Mouse (Mus musculus) limb, embryonic 13.5 days (tissue): Measurements from ENCODE around the gene Togaram1. TPM values are rescaled to one million over a fixed set of nuclear protein-coding genes. Genes with fewer than 3 reads are reported as not detected.

Experiments
- ATAC-seq: fragments of 200-750 bp; cut with Nextera tagmentation; 2 replicates; pipeline ENCODE4 v1.8.0; 2017; ENCODE audit warnings: low read depth, moderate number of reproducible peaks, moderate TSS enrichment; ENCODE audit not compliant: low FRiP score
- H3K27ac ChIP-seq: fragments of 300-500 bp; sonication (generic); 2 replicates; pipeline ENCODE4 v1.5.1; 2015; ENCODE audit warnings: inconsistent platforms, mild to moderate bottlenecking, moderate library complexity
- H3K27me3 ChIP-seq: fragments of 300-500 bp; sonication (generic); 2 replicates; pipeline ENCODE4 v1.6.1; 2015; ENCODE audit warnings: mild to moderate bottlenecking, inconsistent platforms
- H3K36me3 ChIP-seq: fragments of 300-500 bp; sonication (generic); 2 replicates; pipeline ENCODE4 v1.6.1; 2015; ENCODE audit warnings: inconsistent platforms, mild to moderate bottlenecking, moderate library complexity
- H3K4me1 ChIP-seq: fragments of 300-500 bp; sonication (generic); 2 replicates; pipeline ENCODE4 v1.6.1; 2015; ENCODE audit warnings: inconsistent platforms
- H3K4me2 ChIP-seq: fragments of 300-500 bp; sonication (generic); replicated peaks from 2 replicates; pipeline ENCODE4 v1.6.1; 2015; ENCODE audit warnings: inconsistent platforms, mild to moderate bottlenecking, moderate library complexity
- H3K4me3 ChIP-seq: fragments of 300-500 bp; sonication (generic); 2 replicates; pipeline ENCODE4 v1.5.1; 2015; ENCODE audit warnings: moderate library complexity, mild to moderate bottlenecking, inconsistent platforms
- H3K9ac ChIP-seq: fragments of 300-500 bp; sonication (generic); 2 replicates; pipeline ENCODE4 v1.6.1; 2015; ENCODE audit warnings: mild to moderate bottlenecking, inconsistent platforms
- H3K9me3 ChIP-seq: fragments of 300-500 bp; sonication (generic); 2 replicates; pipeline ENCODE4 v1.6.1; 2016; ENCODE audit warnings: inconsistent platforms
- WGBS: fragments of 180-500 bp; shearing (Covaris S2); methylation state at CpG from one replicate; pipeline ENCODE4 v1.1.7; 2015; 5-methylcytosine and 5-hydroxymethylcytosine counted together
- polyA plus RNA-seq: library from polyadenylated mRNA; unstranded; fragments of >200 nt; fragmentation: Nextera tagmentation; extraction: Ambion mirVana; gene quantifications from 2 replicates; pipeline ENCODE4 v1.2.1, GENCODE M21; 2015

Gene Togaram1
- polyA plus RNA-seq, 1 experiment from 2014 or later: 28.7 TPM

DNA sequence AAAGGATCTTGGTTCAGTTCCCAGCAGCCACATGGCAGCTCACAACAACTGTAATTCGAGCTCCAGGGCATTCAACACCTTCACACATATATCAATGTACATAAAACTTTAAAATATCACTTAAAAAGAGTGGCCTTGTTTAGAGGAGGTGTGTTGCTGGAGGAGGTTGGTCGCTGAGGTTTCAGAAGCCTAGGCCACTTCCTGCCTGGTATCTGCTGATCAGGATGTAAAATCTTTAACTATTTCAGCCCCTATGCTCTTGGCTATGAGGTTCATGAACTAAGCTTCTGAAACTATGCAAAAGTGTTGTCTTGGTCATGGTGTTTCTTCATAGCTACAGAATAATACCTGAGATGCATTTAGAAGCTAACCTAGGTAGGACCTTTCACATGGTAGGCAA lies 99.6 kb downstream of the Togaram1 start:
- peaks cover 76% of the 10 kb centered on the region for H3K36me3 ChIP-seq

DNA sequence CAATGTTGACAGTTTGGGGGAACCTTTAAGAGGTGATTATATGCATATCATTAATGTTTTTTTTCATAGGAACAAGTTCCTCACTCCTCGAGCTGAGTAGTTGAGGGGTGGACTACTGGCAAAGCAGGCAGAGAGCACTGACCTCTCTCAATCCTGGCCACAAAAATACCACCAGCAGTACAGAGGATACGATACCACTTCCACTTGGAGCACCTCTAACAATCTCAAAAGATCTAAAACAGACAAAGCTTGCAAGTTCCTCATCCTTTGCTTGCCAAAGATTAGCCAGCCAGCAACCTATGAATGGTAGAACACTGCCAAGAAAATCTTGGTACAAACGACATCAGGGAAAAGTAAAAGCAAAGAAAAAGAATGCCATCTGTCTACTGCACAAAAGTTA lies 100.6 kb downstream of the Togaram1 start:
- Histone ChIP-seq H3K27me3 (no peaks in the 10 kb centered on the region), H3K36me3 (peaks cover 67% of the 10 kb centered on the region), H3K9ac (no peak overlapping the region), H3K4me3 (no peak overlapping the region), H3K4me2 (no peak overlapping the region), H3K9me3 (no peaks in the 10 kb centered on the region), H3K27ac (no peak overlapping the region), H3K4me1 (no peaks in the 10 kb centered on the region)
- WGBS: 85% methylated on average over 3 of the region's 3 CpGs
- ATAC-seq: no peak

More for the DNA sequence above, 99.6 kb downstream of the Togaram1 start:
- Histone ChIP-seq H3K9me3 (no peaks in the 10 kb centered on the region), H3K4me3 (no peak overlapping the region), H3K27ac (no peak overlapping the region), H3K4me2 (no peak overlapping the region), H3K4me1 (no peaks in the 10 kb centered on the region), H3K27me3 (no peaks in the 10 kb centered on the region), H3K9ac (no peak overlapping the region)
- 64% methylated on average over 2 of the region's 2 CpGs for WGBS
- ATAC-seq: no peak

DNA sequence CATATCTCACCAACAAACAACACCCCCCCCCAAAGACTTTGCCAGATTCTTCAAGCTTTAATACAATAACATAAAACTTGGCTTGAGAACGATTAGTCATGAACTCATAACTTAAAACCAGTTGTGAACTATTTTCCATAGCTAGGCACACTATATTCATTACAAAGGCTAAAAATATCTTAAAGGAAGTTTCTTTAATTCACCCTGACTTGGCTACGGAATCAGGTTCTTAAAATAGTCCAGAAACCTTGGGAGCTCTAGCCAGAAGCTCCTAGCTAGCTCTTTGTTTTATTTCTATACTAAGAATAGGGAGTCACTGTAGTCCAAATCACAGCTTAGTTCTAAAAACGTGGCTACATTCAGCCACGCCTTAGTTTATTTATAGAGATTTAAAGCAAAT lies 102.8 kb downstream of the Togaram1 start:
- Histone ChIP-seq H3K4me2 (no peak overlapping the region), H3K27me3 (no peaks in the 10 kb centered on the region), H3K4me3 (no peak overlapping the region), H3K9ac (no peak overlapping the region), H3K9me3 (no peaks in the 10 kb centered on the region), H3K4me1 (peaks cover 7% of the 10 kb centered on the region; the same call in 1 of the 2 replicates), H3K27ac (no peak overlapping the region), H3K36me3 (peaks cover 57% of the 10 kb centered on the region)
- 69% methylated on average over 4 of the region's 4 CpGs for WGBS
- ATAC-seq: no peak

Other genes starting within 250 kb of the Togaram1 start
- gene Gm527, start 47.9 kb upstream of the Togaram1 start, polyA plus RNA-seq: 3.4 and 5.9 TPM in 2 replicates
- gene Klhl28, start 270 bp upstream of the Togaram1 start, polyA plus RNA-seq: 14.4 and 15.3 TPM in 2 replicates
- 68.1 and 71.7 TPM in 2 replicates for gene Prpf39, start 70.5 kb downstream of the Togaram1 start, polyA plus RNA-seq
- gene Fkbp3, start 108.2 kb downstream of the Togaram1 start, polyA plus RNA-seq: 517 and 520 TPM in 2 replicates
- 10.8 and 11.4 TPM in 2 replicates for gene Fancm, start 109.8 kb downstream of the Togaram1 start, polyA plus RNA-seq
- 69.1 and 71.1 TPM in 2 replicates for gene Mis18bp1, start 206.8 kb downstream of the Togaram1 start, polyA plus RNA-seq